Mouse (Mus musculus) B cell, adult 67 days (primary cell): Measurements from ENCODE around the gene Gli1. TPM values are rescaled to one million over a fixed set of nuclear protein-coding genes. Genes with fewer than 3 reads are reported as not detected.

Experiments used
- total RNA-seq, 2 experiments: library from RNA; stranded (reverse); gene quantifications; 4 replicates each; pipeline ENCODE4 v1.2.4; 2023

Gene Gli1
- total RNA-seq = not detected

DNA sequence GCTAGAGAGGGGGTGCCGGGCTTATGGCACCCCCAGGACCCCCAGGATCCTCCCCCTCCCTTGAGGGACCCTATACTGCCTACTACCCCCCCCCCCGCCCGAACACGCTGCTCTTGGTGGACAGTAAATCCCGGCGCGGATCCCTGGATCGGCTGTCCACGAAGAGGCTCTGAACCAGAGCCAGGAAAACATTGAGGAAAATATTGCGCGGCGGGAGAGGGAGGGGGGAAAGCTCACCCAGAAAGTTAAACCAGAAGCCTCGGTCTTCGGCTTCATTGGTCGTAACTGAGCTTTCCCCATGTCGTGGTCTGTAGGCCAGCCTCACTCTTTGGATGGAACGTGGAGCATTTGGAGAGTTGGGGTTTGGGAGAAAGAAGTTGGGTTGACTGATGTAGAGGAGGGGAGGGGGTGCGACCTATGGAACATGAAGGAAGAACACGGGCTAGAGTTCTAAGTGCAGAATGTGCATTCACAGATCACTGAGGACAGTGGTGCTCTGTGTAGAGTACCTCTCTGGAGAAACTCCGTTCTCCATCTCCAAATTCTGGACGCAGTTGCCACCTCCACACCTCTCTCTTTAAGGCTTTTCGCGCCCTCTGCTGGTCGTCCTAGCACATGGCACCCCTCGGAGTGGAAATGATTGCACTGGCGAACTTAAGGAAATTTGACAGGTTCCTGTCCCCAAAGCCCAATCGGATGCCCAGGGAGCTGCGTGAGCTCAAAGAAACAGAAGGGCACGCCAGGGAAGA lies at the start of gene Gli1:
Gene Gli1 (minus strand): TSS at position 84 of the 749 bp plus-strand sequence.

DNA sequence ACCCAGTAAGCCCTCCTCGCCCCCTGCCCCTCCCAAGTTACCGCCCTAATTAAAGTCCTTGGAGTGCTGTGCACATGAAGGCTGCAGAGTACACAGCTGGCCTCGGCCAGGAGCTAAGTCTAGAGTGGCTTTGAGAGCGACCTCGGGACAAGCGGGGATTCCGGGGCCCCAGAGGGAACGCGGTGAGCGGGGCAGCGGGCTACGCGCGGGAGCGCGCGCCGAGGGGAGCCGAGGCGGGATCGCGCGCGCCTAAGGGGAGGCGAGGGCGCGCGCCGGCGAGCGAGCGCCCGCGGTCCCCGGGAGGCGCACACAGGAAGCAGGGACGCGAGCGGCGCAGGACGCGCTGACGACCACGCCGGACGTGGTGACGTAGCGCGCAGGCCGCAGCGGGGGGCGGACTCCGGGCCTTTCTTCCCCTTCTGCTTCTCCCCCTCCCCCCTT lies 38.5 kb upstream of the Gli1 start, which contains the start of gene R3hdm2:
Gene R3hdm2 (plus strand): TSS at position 77 of the 441 bp plus-strand sequence.

DNA sequence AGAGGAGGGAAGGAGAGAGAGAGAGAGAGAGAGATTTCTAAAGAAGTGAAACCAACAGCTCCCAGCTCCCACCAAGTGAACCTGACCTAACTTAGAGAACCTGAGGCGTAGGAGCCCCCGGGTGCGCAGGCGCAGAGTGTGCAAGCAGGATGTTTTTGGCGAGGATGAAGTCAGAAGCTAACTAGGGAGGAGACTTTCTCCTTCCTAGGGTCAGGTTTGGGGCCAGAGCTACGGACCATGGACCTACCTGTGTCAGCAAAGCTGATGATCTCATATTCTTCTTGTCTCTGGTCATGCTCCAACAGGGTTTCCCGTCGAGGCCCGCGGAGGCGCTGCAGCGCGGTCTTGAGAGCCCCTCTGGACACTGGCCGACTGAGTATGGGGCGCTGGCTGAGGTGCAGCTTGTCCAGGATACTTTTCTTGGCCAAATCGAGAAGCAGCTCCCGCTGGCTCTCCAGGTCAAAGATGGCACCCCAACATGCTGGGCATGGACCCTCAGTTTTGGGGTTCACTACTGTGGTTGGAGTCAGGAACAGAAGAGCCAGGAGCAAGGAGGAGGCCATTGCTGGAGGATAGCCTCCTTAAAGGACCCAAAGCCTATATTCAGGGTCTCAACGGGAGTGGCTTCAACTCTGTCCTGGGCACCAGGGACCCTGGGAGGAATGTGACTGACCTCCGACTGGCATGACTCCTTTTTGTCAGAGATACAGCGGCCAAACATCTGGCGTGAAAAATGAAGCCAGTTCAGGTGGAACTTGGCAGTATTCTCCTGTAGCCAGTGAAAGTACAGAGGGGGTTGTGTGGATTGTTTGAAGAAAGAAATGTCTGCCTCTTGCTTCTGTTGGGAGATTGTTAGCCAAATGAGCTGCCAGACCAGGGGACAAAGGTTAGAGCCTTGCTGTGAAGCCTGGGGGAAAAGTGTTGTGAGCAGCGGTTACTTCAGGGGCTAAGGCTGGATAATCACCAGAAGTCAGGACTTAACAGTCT lies 28.4 kb upstream of the Gli1 start, which contains the start of gene Inhbc:
Gene Inhbc (minus strand): TSS at position 598 of the 987 bp plus-strand sequence.

DNA sequence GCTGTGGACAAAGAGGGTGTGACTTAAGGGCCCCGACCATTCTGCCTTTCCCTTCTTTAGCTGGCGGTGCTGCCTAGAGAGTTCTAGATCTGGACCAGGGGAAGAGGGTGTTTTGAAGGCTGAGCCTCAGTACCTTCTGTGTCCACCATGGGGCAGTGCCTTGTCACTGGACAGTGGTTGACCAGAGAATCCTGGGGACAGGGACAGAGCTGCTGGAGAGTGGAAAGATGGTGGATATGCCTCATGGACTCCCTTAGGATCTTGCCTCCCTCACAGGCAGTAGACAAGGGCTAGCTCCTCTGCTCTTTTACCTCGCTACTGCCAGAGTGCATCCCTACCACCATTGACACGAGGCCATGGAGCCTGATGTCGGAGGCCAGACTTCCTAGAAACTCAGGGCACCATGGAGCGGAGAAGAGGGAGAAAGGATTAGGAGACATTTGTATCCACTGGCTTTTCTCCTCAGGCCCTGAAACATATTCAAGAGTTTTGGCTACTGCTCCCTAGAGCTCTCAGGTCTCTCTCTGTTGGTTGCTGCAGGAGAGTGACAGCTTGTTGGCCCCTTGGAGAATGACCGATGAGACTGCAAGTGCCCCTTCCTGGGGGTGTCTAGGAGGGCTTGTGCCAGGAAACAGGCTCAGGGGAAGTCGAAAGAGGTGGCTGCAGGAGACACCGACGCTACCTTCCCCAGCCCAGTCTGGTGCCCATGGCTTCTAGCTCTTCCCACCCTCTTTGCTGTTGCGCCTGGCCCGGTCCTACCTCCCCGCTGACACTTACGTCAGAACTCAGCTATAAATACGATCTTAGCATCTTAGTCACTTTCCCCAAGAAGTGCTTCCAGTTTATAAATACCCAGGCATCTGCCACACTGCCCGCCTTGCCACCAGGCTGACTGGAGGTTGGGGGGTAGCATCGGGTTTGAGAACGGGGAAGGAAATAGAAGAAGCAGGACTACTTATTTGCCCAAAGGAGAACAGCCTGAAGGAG lies 12.4 kb upstream of the Gli1 start, which contains the start of gene Inhbe:
Gene Inhbe (minus strand): TSS at position 503 of the 987 bp plus-strand sequence.

DNA sequence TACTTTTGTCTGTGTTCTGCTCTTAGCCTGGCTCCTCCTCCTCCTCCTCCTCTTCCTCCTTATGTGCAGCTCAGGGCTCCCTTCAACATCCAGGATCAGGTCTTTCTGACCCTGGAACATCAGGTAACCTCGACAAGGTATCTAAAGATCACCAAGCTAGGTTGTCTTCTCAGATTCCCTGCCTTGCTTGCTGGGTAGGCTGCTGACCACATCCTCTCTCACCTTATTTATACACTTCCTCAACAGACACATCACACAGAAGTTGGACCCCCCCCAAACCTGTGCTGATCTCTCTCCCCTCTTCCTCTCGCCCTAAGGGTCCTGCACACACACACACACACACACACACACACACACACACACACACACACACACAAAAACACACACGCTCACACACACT lies 20.2 kb downstream of the Gli1 start, which contains the start of gene Arhgap9:
Gene Arhgap9 (plus strand): TSS at position 344 of the 400 bp plus-strand sequence.

DNA sequence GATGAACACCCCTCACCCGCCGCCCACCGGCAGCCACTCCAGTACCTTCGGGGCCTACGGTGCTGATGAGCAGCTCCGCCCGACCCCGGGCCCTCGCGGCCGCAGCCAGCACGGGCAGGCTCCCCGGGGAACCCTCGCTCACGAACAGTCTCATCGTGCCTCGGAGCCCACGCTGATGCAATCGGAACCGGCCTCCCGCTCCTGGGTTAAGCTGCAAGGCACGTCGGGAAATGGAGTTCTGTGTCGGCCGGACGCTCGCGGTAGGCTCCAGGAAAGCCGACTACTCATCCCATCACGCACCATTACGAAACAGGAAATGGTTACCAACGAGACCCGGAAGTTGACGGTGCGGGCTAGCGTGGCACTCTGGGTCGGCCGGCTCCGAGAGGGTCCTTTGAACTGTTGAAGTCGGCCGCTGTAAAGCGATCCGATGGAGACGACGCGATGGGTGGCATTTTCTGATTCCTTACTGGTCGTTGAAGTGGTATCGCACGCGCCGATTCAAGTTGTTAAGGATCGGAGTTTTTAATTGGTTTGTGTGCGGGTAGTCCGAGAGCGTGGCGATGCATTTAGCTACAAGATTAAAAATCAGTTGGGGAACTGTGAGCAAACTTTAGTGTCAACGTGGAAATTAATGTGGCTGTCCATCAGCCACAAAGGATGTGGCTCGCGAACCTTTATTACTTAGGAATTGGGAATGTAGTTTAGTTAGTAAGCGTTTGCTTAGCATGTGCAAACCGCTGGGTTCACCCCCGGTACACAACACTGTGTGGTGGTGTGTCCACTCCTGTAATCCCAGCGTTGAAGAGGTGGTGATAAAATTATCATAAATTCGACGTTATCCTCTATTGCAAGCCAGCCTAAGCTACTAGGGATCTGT lies 30.1 kb downstream of the Gli1 start, which contains the start of gene Mars:
Gene Mars (minus strand): TSS at position 311 of the 880 bp plus-strand sequence.

DNA sequence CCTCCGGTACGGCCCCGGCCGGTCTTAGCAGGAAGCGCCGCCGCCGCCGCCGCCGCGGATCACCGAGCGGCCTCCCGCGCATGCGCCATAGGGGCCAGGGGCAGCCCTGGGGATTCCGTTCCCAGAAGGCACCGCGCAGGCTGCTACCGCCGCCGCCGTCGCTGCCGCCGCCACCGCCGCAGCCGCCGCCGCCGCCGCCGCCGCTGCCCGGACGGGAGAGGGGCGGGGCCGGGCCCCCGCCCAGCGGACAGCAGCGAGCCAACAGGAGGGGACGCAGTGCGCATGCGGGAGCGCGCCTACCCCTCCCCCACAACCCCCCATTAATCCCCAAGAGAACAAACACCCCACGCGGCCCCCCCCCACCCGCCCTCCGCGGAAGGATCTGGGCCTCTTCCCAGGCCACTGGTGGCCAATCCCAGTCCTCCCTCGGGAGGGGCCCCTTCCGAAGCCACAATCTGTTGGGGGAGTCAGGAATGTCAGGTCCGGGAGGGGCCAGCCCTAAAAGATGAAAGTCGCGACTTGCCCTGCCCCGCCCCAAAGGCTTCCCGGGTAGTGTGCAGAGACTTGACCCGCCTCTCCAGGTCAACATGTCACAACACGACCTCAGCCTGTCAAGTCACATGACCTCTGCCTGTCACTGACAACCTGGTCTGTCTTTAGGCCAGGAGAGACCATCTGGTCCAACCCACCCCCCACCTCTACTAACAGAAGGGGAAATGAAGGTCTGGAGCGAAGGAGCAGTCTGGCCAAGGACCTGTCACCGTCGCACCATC lies 52.8 kb downstream of the Gli1 start, which contains the start of gene Mbd6:
Gene Mbd6 (minus strand): TSS at position 219 of the 773 bp plus-strand sequence.

Other genes with a start within 250 kb of the Gli1 start
- gene Os9, start 220.8 kb downstream of the Gli1 start, total RNA-seq = 10 to 100 TPM; 79.7 to 83.4 TPM
- 100 to 1,000 TPM; 434 to 483 TPM for gene B4galnt1, start 176.7 kb downstream of the Gli1 start, total RNA-seq
- gene Slc26a10, start 161.3 kb downstream of the Gli1 start, total RNA-seq = not detected
- gene Arhgef25, start 151.9 kb downstream of the Gli1 start, total RNA-seq = 1 to 10 TPM in 1 of 2 experiments, not detected in 1; 1.1 TPM
- 10 to 100 TPM; 53.3 to 57.1 TPM for gene Dtx3, start 146.2 kb downstream of the Gli1 start, total RNA-seq
- gene Pip4k2c, start 130.4 kb downstream of the Gli1 start, total RNA-seq = 10 to 100 TPM; 58.1 to 60.8 TPM
- under 1 TPM; 0.23 to 0.53 TPM for gene Kif5a, start 78.6 kb downstream of the Gli1 start, total RNA-seq
- gene Dctn2, start 75.6 kb downstream of the Gli1 start, total RNA-seq = 100 to 1,000 TPM; 116 to 118 TPM
- 100 to 1,000 TPM; 106 to 117 TPM for gene Mbd6, start 53.0 kb downstream of the Gli1 start, total RNA-seq
- 10 to 100 TPM; 48.7 to 68.6 TPM for gene Mars, start 30.2 kb downstream of the Gli1 start, total RNA-seq
- gene Arhgap9, start 20.0 kb downstream of the Gli1 start, total RNA-seq = 100 to 1,000 TPM; 109 to 140 TPM
- not detected for gene Inhbe, start 12.4 kb upstream of the Gli1 start, total RNA-seq
- gene Inhbc, start 28.5 kb upstream of the Gli1 start, total RNA-seq = not detected
- 100 to 1,000 TPM; 101 to 123 TPM for gene R3hdm2, start 38.4 kb upstream of the Gli1 start, total RNA-seq
- 10 to 100 TPM in 1 of 2 experiments, 1 to 10 TPM in 1; 5.6 to 15.4 TPM for gene Stac3, start 159.7 kb upstream of the Gli1 start, total RNA-seq
- gene Ndufa4l2, start 173.0 kb upstream of the Gli1 start, total RNA-seq = not detected
- 10 to 100 TPM; 69.2 to 72.0 TPM for gene Shmt2, start 180.5 kb upstream of the Gli1 start, total RNA-seq
- gene Nxph4, start 192.6 kb upstream of the Gli1 start, total RNA-seq = not detected